Mouse (Mus musculus): ENCODE measurements at regions not wholly inside any gene's neighbourhood (a gene's known extent, or its start where the extent isn't known, plus 50 kb on each side); places are given as distances from the start of the nearest gene placed in this dataset.

DNA sequence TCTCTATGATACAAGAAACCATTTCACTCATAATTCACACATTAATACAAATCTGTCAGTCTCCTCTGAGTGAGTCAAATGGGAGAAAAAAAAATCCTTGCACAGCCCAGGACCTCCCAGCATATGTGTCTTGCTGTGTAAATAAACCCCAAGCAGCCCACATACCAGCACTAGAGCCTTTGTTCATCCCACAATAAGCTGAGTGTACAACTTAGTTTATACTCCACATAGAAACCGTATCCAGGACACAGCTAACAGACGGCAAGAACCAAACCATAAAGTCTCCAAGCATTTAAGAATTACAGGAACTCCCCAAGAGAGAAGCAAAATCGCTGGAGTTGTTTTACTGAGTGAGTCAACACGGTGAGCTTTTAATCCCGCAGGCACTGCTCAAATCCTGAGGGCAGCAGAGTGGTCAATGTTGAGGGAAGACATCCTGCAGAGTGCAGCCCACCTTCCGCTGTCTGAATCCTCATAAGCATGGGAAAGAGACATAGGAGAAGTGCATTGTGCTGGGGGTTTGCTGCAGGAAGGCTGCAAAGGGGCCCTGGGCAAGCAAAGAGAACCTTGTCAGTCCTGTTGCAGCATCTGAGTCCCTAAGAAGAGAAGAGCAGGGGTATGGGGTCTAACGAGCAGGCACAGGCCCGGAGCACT lies 436.4 kb downstream of the Tns3 start:
- DNase-seq (ENCODE audit: low read depth, low spot score), result peak; percentile 25

DNA sequence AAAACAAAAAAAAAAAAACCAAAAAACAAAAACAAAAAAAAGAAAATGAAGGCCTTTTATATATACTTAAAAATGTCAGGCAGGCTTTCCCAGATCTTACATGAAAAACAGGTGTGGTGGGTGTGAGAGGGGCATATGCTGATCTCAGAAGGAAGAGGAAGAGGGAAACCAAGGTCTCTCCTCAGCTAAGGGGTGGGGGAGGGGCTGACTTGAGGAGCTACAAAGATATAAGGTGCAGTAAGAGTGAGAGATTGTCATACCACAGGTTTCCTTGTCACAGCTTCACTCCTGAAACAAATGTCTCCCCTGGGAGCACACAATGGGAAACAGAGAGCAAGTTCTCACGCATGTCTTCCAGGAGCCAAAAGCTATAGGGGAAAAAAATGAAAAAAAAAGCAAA lies 440.0 kb downstream of the Tns3 start:
- no peak for DNase-seq (ENCODE audit: low read depth, low spot score)

DNA sequence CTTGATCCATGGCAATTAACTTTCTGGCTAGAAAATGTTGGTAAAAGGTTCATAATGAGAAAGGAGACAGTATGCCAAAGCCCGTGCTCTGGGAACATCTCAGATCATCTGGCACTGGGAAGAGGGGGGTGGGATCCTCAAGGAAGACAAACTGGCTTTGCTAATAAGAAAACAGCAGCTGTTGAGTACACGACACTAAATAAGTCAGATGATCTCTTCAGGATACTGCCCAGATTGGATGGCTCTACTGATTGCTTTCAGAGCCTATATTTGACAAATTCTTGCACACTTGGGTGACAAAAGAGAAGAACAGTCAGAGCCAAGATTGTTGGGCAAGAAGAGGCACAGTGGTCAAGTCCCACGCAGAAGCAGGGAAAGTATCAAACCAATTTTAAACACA lies 443.7 kb downstream of the Tns3 start:
- no peak for DNase-seq (ENCODE audit: low read depth, low spot score)

DNA sequence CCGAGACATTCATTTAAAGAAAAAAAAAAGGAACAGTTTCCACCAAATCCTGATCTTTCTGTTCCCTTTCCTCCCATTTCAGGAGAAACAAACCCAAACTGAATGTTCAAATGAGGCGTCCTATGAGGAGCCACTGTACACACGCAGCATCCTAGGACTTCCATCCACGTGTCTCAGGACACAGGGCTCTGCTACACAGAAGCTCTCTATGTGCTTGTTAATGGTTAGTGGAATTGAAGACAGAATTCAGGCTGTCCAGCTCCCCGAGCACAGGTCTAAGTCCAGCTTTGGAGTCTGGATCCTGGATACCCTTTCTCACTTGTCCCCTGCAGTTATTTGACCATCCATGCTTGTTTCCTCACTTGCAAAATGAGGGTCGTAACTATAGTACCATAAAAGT lies 444.4 kb downstream of the Tns3 start:
- no peak for DNase-seq (ENCODE audit: low read depth, low spot score)

DNA sequence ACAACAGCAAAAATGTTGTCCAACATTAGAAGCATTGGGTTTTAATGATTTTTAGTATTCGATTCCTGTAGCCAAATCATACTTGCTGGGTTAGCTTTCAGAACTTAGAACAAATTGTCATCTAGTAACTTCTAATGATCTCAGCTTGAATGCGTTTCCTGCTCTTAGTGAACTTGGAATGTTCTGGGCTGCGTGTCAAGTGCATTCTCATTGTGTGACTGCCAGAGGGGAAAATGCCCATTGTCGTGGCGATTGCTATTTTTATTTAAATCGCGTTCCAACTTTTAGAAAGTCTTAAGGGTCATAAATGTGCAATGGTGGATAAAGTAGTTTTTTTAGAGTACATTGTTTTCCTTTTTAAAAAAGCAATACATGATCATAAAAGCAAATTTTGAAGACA lies 448.7 kb downstream of the Tns3 start:
- DNase-seq (ENCODE audit: low read depth, low spot score), result no peak

DNA sequence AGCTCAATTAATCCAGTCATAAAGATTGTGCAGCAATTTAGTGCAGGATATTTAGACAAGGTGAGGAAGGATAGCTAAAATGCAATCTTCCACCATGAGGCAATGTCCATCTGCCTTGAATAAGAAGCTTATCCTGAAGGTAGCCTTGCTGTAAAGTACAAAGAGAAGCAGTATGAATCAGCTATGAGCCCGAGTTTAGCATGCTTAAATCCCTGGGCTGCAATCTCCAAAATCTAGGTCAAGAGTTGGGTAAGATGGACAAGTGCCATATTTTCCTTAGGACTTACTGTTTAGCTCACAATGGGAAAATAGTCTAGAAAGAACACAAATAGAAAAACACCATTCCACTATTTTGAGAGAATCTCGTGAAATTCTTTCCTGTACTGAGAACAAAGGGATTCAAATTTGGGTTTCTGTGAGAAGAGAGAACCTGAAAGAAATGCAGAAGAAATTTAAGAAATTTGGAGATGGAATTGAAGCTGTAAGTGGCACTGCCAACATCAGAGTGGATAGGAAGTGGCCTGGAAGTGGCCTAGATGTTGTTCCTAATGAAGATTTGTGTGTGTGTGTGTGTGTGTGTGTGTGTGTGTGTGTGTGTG lies 449.9 kb downstream of the Tns3 start:
- DNase-seq (ENCODE audit: low read depth, low spot score), result no peak

DNA sequence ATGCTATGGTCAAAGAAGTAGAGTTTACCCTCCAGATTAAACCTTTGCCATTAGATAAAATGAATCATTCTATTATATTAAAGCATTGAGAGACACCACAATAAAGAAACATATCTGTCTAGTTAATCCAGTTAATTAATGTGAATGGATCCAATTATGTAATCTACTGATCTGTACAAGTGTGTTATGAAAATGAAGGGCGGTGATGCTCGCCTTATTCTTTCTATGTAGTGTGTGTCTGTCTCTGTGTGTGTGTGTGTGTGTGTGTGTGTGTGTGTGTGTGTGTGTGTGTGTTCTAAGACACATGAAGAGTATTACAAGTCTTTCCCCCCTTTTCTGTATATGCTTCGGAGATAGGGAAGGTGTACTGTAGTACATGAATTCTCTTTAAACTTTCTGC lies 451.2 kb downstream of the Tns3 start:
- DNase-seq (ENCODE audit: low read depth, low spot score), result no peak

DNA sequence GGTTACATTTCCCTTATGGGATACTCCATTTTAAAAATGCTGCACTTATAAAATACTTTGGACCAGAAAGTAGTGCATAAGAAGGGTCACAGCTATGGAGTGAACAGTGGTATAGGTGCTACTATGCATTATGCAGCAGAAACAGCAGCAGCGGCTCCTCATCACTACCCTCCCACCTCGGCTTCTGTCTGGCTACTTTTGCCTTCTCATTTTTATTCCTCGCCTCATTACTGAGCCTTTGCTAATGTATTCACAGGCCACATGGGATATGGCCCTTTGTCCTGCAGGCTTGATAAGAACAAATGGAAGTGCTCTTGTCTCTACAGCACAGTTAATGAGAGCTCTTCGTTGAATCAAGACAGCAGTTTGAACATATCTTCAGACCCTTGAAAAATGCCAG lies 451.6 kb downstream of the Tns3 start:
- peak; percentile 6 for DNase-seq (ENCODE audit: low read depth, low spot score)

DNA sequence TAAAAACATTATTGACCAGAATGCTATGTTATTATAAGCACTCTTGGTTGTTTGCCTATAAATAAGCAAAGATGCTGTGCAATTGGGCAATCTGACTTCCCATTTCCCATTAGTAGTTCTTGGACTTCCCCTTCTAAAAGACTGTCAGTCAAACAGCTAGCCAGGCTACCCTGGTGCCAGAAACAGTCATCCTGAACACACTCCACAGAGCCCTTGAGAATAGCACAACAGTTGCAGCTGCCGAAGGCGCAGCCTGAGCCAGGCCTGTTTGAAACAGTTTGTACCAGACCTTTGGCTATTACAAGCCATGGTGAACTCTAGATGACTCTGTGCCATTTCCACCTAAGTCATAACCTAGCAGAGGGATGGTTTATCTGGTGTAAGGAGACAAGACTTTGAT lies 455.3 kb downstream of the Tns3 start:
- no peak for DNase-seq (ENCODE audit: low read depth, low spot score)

DNA sequence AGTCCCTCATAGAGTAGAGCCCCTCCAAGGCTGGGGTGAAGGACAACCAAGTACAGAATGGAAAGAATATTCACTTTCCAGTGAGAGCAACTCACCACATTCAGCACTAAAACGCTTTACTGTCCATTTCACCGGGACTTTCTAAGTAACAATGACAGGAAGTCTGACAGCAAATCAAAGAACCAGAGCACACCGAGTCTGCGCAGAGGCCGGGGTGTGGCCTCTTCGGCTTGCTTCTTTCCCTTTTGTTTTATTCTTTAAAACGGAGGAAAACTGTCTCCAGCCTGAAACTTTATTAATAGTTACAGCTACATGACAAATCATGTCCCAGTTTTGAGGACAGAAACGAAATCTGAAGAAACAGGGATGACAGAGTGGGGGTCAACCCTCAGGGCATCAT lies 465.0 kb downstream of the Tns3 start:
- no peak for DNase-seq (ENCODE audit: low read depth, low spot score)

All from mesoderm, embryonic 11.5 days (tissue).